Mouse (Mus musculus) cerebellum, adult 2 months (tissue): ENCODE measurements at regions not wholly inside any gene's neighbourhood (a gene's known extent, or its start where the extent isn't known, plus 50 kb on each side); places are given as distances from the start of the nearest gene placed in this dataset.

Source experiments
- DNase-seq, 2 experiments: peaks; one replicate each; pipeline ENCODE4 v3.0.0; 2021
- H3K27ac ChIP-seq: fragments of 200-500 bp; 2 replicates; pipeline ENCODE4 v1.5.1; 2012; ENCODE audit warnings: low read length, control low read depth, inconsistent platforms; ENCODE audit not compliant: insufficient read depth
- H3K27me3 ChIP-seq: fragments of 200-500 bp; 2 replicates; pipeline ENCODE4 v1.6.1; 2012; ENCODE audit warnings: inconsistent platforms, mild to moderate bottlenecking, low read length, moderate library complexity; ENCODE audit not compliant: control insufficient read depth, insufficient read depth
- H3K4me1 ChIP-seq: fragments of 200-500 bp; 2 replicates; pipeline ENCODE4 v1.6.1; 2011; ENCODE audit warnings: low read length; ENCODE audit not compliant: control insufficient read depth, insufficient read depth
- H3K4me3 ChIP-seq: fragments of 200-500 bp; replicated peaks from 2 replicates; pipeline ENCODE3; 2011; ENCODE audit warnings: mild to moderate bottlenecking, low read depth, low read length, control low read depth; ENCODE audit not compliant: insufficient read depth
- CTCF ChIP-seq: fragments of 200-500 bp; IDR thresholded peaks from 2 replicates; pipeline ENCODE4 v1.5.1; 2011; ENCODE audit warnings: low read depth, mild to moderate bottlenecking, control low read depth, low read length, moderate library complexity, borderline replicate concordance; ENCODE audit not compliant: insufficient read depth
- POLR2A ChIP-seq: fragments of 200-500 bp; IDR thresholded peaks from 2 replicates; pipeline ENCODE4 v1.6.1; 2011; ENCODE audit warnings: low read length, control low read depth, borderline replicate concordance; ENCODE audit not compliant: insufficient read depth
- WGBS: fragments of 180-500 bp; shearing (Covaris S2); methylation state at CpG from one replicate; pipeline ENCODE4 v1.1.7; 2018; 5-methylcytosine and 5-hydroxymethylcytosine counted together

- no peak overlapping the region for H3K27ac ChIP-seq
- TF ChIP-seq POLR2A (no peak), CTCF (peak; percentile 40; the same call in 1 of the 2 replicates)
- 82% methylated on average over 1 of the region's 1 CpGs for WGBS
- H3K4me3 ChIP-seq = no peak overlapping the region
- H3K27me3 ChIP-seq = no peaks in the 10 kb centered on the region
- no peaks in the 10 kb centered on the region for H3K4me1 ChIP-seq
- DNase-seq = peak in 1 of 2 experiments; percentile 8
Observed at GRCm38 (mm10) chr16:62646113-62646512, 140.5 kb downstream of the Nsun3 start.

DNA sequence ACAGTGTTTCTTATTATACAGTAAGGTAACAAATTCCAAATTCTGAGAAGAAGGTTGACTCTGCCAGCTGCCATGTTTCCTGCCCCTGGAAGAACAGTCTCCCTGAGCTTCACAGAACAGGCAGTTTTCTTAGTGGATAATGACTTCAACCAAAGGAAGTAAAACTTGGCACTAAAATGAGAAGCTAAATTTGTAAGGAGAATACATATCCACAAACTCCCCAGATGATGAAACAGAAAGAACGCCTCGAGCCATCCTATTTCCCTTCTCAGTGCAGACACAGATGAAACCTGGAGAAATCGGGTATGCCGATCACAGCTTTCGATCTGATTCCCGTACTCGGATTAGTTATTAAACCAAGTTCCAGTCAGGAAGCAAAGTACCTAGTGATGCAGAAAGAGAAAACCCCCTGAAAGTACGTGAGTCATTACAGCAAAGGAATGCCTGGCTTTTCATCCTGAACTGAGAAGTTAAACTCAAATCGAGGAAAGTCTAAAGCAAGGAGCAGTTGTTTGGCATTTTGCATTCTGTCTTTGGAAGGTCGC is 143.7 kb downstream of the Nsun3 start:
- H3K27ac ChIP-seq = no peak overlapping the region
- no peak overlapping the region for H3K4me3 ChIP-seq

DNA sequence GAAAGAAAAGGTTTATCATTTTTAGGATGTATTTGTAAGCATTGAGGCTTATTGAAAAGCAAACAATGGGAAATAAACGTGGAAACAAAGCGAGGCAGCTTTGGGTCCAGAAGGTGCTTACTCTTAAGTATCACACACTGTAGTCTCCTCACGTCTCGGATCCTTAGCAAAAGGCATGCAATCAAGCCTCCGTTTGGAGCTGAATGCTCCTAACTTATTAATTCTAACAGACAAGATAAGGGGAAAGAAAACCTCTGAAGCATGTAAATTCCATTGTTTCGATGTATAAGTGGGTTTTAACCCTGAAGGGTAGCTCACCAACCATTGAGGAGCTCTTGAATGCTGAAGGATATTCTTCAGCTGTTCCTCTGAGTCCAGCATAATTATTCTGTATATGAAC is 162.7 kb downstream of the Nsun3 start:
- TF ChIP-seq POLR2A (no peak), CTCF (no peak)
- H3K4me1 ChIP-seq = no peaks in the 10 kb centered on the region
- H3K27ac ChIP-seq = no peak overlapping the region
- no peaks in the 10 kb centered on the region for H3K27me3 ChIP-seq
- DNase-seq = no peak
- WGBS = 53% methylated on average over 6 of the region's 6 CpGs
- no peak overlapping the region for H3K4me3 ChIP-seq

More for the DNA sequence above, 143.7 kb downstream of the Nsun3 start:
- TF ChIP-seq POLR2A (no peak), CTCF (no peak)
- Histone ChIP-seq H3K4me1 (no peaks in the 10 kb centered on the region), H3K27me3 (no peaks in the 10 kb centered on the region)
- WGBS = 89% methylated on average over 10 of the region's 10 CpGs
- no peak for DNase-seq

DNA sequence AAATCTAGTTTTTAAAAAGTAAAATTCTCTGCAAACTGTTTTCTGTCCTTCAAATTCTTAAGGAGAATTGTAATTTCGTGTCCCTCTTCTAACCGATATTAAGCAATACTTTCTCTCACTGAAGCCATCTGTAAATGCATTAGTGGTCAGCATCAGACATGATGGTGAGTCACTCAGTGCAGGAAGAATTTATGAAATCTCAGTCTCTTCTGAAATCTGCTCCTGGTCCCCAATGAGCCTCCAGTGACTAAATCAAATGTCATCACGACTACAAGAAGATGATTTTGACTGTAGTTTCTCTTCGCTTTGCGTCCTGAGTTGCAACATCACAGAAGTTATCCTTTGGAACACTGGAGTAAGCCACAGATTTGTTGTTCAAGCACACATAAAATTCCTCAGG is 175.7 kb downstream of the Nsun3 start:
- WGBS = 87% methylated on average over 5 of the region's 5 CpGs
- Histone ChIP-seq H3K4me3 (no peak overlapping the region), H3K27ac (no peak overlapping the region), H3K4me1 (no peaks in the 10 kb centered on the region), H3K27me3 (no peaks in the 10 kb centered on the region)
- TF ChIP-seq CTCF = no peak
- TF ChIP-seq POLR2A = no peak
- DNase-seq = no peak

- TF ChIP-seq POLR2A = no peak
- no peak for TF ChIP-seq CTCF
- no peak for DNase-seq
- H3K27me3 ChIP-seq = no peaks in the 10 kb centered on the region
- H3K4me1 ChIP-seq = no peaks in the 10 kb centered on the region
- H3K27ac ChIP-seq = no peak overlapping the region
- 84% methylated on average over 3 of the region's 3 CpGs for WGBS
- H3K4me3 ChIP-seq = no peak overlapping the region
Observed at GRCm38 (mm10) chr16:62608617-62609016, 178.0 kb downstream of the Nsun3 start.

GRCm38 (mm10) chr16:62605920-62606319 is 180.7 kb downstream of the Nsun3 start:
- no peaks in the 10 kb centered on the region for H3K27me3 ChIP-seq
- TF ChIP-seq POLR2A (no peak), CTCF (no peak)
- no peak overlapping the region for H3K4me3 ChIP-seq
- no peak for DNase-seq
- no peak overlapping the region for H3K27ac ChIP-seq
- H3K4me1 ChIP-seq = no peaks in the 10 kb centered on the region
- WGBS = 95% methylated on average over 1 of the region's 1 CpGs

DNA sequence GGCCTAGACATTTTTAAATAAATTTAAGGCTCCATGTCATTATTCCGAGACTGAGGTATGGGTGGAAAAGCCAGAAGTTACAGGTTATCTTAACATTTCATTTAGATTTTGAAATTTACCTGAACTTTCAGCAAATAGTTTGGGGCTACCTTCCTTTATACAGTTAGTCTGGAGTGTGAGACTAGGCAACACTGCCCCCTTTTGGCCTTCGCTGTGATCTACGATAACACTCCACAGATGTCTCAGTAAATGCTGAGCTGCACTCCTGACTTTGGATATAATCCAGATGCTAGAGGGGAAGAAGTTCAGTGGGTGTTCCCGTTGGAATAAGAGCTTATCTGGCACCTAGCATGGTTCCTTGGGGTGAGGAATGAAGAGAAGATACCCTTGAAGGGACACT is 224.6 kb downstream of the Nsun3 start:
- Histone ChIP-seq H3K4me1 (no peaks in the 10 kb centered on the region), H3K27ac (no peak overlapping the region), H3K27me3 (no peaks in the 10 kb centered on the region), H3K4me3 (no peak overlapping the region)
- TF ChIP-seq CTCF (peak; percentile 33; the same call in 1 of the 2 replicates), POLR2A (no peak)
- DNase-seq = peak in 1 of 2 experiments; percentile 5
- WGBS = 29% methylated on average over 4 of the region's 4 CpGs

- Histone ChIP-seq H3K27ac (no peak overlapping the region), H3K4me3 (no peak overlapping the region), H3K27me3 (no peaks in the 10 kb centered on the region), H3K4me1 (no peaks in the 10 kb centered on the region)
- DNase-seq = no peak
- WGBS = 82% methylated on average over 2 of the region's 2 CpGs
- TF ChIP-seq POLR2A (no peak), CTCF (no peak)
Observed at GRCm38 (mm10) chr16:62543156-62543555, 243.5 kb downstream of the Nsun3 start.
